Mouse (Mus musculus) lung, postnatal 0 days (tissue): ENCODE data around the gene Ptpdc1.

Experiments
- CTCF ChIP-seq: IDR thresholded peaks from 2 replicates; pipeline ENCODE4 v1.5.1; 2016; ENCODE audit warnings: antibody characterized with exemption, mild to moderate bottlenecking
- EP300 ChIP-seq: IDR thresholded peaks from 2 replicates; pipeline ENCODE4 v1.6.1; 2016; ENCODE audit warnings: antibody characterized with exemption, mild to moderate bottlenecking, control low read depth

GRCm38 (mm10) chr13:48646696-48647095 is 21.2 kb upstream of the Ptpdc1 start:
- no peak for TF ChIP-seq CTCF
- TF ChIP-seq EP300 = no peak
